Mouse (Mus musculus) embryonic facial prominence, embryonic 14.5 days (tissue): ENCODE measurements at regions not wholly inside any gene's neighbourhood (a gene's known extent, or its start where the extent isn't known, plus 50 kb on each side); places are given as distances from the start of the nearest gene placed in this dataset.

ENCODE experiments used
- ATAC-seq: fragments of 200-750 bp; cut with Nextera tagmentation; 2 replicates; pipeline ENCODE4 v1.8.0; 2017; ENCODE audit warnings: low read depth, moderate number of reproducible peaks, moderate TSS enrichment
- DNase-seq: peaks from one replicate; pipeline ENCODE4 v3.0.0-alpha.2; 2015; ENCODE audit warnings: low spot score
- H3K27ac ChIP-seq: fragments of 300-500 bp; sonication (generic); replicated peaks from 2 replicates; pipeline ENCODE4 v1.5.1; 2014; ENCODE audit warnings: low read depth, mild to moderate bottlenecking, low read length, moderate library complexity
- H3K27me3 ChIP-seq: fragments of 300-500 bp; sonication (generic); replicated peaks from 2 replicates; pipeline ENCODE4 v1.6.1; 2014; ENCODE audit warnings: low read length; ENCODE audit not compliant: control insufficient read depth, insufficient read depth
- H3K36me3 ChIP-seq: fragments of 300-500 bp; sonication (generic); 2 replicates; pipeline ENCODE4 v1.6.1; 2014; ENCODE audit warnings: low read length, mixed read lengths; ENCODE audit not compliant: control insufficient read depth, insufficient read depth
- H3K4me1 ChIP-seq: fragments of 300-500 bp; sonication (generic); 2 replicates; pipeline ENCODE4 v1.6.1; 2014; ENCODE audit warnings: antibody characterized with exemption, low read length; ENCODE audit not compliant: control insufficient read depth, insufficient read depth
- H3K4me2 ChIP-seq: fragments of 300-500 bp; sonication (generic); 2 replicates; pipeline ENCODE4 v1.6.1; 2014; ENCODE audit warnings: low read depth, mild to moderate bottlenecking, low read length, moderate library complexity, mixed read lengths
- H3K4me3 ChIP-seq: fragments of 300-500 bp; sonication (generic); 2 replicates; pipeline ENCODE4 v1.5.1; 2014; ENCODE audit warnings: low read depth, mild to moderate bottlenecking, low read length
- H3K9ac ChIP-seq: fragments of 300-500 bp; sonication (generic); 2 replicates; pipeline ENCODE4 v1.6.1; 2014; ENCODE audit warnings: low read depth, mild to moderate bottlenecking, low read length, moderate library complexity, mixed read lengths
- H3K9me3 ChIP-seq: fragments of 300-500 bp; sonication (generic); 2 replicates; pipeline ENCODE4 v1.6.1; 2016; ENCODE audit warnings: low read length; ENCODE audit not compliant: control insufficient read depth
- WGBS: fragments of 180-500 bp; shearing (Covaris S2); extraction: QIAGEN DNeasy Blood & Tissue Kit; methylation state at CpG from one replicate; pipeline ENCODE4 v1.1.7; 2014; 5-methylcytosine and 5-hydroxymethylcytosine counted together

GRCm38 (mm10) chr2:173431841-173432240, 90.5 kb upstream of the 1700021F07Rik start:
- Histone ChIP-seq H3K9me3 (no peaks in the 10 kb centered on the region), H3K4me2 (no peak overlapping the region), H3K27me3 (no peaks in the 10 kb centered on the region), H3K4me3 (no peak overlapping the region), H3K9ac (no peak overlapping the region), H3K27ac (no peak overlapping the region), H3K36me3 (no peaks in the 10 kb centered on the region), H3K4me1 (peaks cover 4% of the 10 kb centered on the region; the same call in 1 of the 2 replicates)
- WGBS = 64% methylated on average over 5 of the region's 5 CpGs
- DNase-seq (no peak), ATAC-seq (no peak)

GRCm38 (mm10) chr2:173432258-173432657, 90.1 kb upstream of the 1700021F07Rik start:
- Histone ChIP-seq H3K27me3 (no peaks in the 10 kb centered on the region), H3K36me3 (no peaks in the 10 kb centered on the region), H3K4me3 (no peak overlapping the region), H3K4me2 (no peak overlapping the region), H3K9me3 (no peaks in the 10 kb centered on the region), H3K4me1 (peaks cover 4% of the 10 kb centered on the region; the same call in 1 of the 2 replicates), H3K9ac (no peak overlapping the region), H3K27ac (no peak overlapping the region)
- WGBS = 52% methylated on average over 3 of the region's 3 CpGs
- ATAC-seq (no peak), DNase-seq (no peak)

GRCm38 (mm10) chr2:173432886-173433624, 89.3 kb upstream of the 1700021F07Rik start:
- no peak overlapping the region for H3K4me3 ChIP-seq
- H3K27ac ChIP-seq = no peak overlapping the region
- H3K9ac ChIP-seq = no peak overlapping the region
- H3K4me1 ChIP-seq = peaks cover 4% of the 10 kb centered on the region; the same call in 1 of the 2 replicates
- no peaks in the 10 kb centered on the region for H3K9me3 ChIP-seq
- H3K4me2 ChIP-seq = no peak overlapping the region
- H3K27me3 ChIP-seq = no peaks in the 10 kb centered on the region
- WGBS = 75% methylated on average over 9 of the region's 9 CpGs
- H3K36me3 ChIP-seq = no peaks in the 10 kb centered on the region
- no peak for ATAC-seq
- DNase-seq = no peak

GRCm38 (mm10) chr2:173436580-173436979, 85.8 kb upstream of the 1700021F07Rik start:
- DNase-seq (no peak), ATAC-seq (no peak)
- Histone ChIP-seq H3K4me3 (no peak overlapping the region), H3K27ac (no peak overlapping the region; the same call in 1 of the 2 replicates), H3K27me3 (no peaks in the 10 kb centered on the region), H3K9ac (no peak overlapping the region), H3K36me3 (no peaks in the 10 kb centered on the region), H3K4me1 (peaks cover 4% of the 10 kb centered on the region; the same call in 1 of the 2 replicates), H3K4me2 (no peak overlapping the region), H3K9me3 (no peaks in the 10 kb centered on the region)
- 64% methylated on average over 3 of the region's 3 CpGs for WGBS

- Histone ChIP-seq H3K4me1 (peaks cover 4% of the 10 kb centered on the region; the same call in 1 of the 2 replicates), H3K9me3 (no peaks in the 10 kb centered on the region), H3K4me3 (no peak overlapping the region), H3K9ac (no peak overlapping the region), H3K27me3 (no peaks in the 10 kb centered on the region), H3K27ac (no peak overlapping the region), H3K4me2 (no peak overlapping the region), H3K36me3 (no peaks in the 10 kb centered on the region)
- WGBS = 53% methylated on average over 9 of the region's 9 CpGs
- DNase-seq = no peak
- no peak for ATAC-seq
These were observed 83.4 kb upstream of the 1700021F07Rik start for GRCm38 (mm10) chr2:173439031-173439430.

- no peak overlapping the region for H3K9ac ChIP-seq
- DNase-seq = no peak
- H3K9me3 ChIP-seq = no peaks in the 10 kb centered on the region
- H3K4me2 ChIP-seq = no peak overlapping the region
- WGBS = 90% methylated on average over 11 of the region's 11 CpGs
- H3K27ac ChIP-seq = no peak overlapping the region
- ATAC-seq = no peak
- no peaks in the 10 kb centered on the region for H3K36me3 ChIP-seq
- no peaks in the 10 kb centered on the region for H3K27me3 ChIP-seq
- no peak overlapping the region for H3K4me3 ChIP-seq
- H3K4me1 ChIP-seq = no peaks in the 10 kb centered on the region
These were observed 80.3 kb upstream of the 1700021F07Rik start for GRCm38 (mm10) chr2:173442056-173442455.

- Histone ChIP-seq H3K4me1 (no peaks in the 10 kb centered on the region), H3K4me2 (no peak overlapping the region), H3K36me3 (no peaks in the 10 kb centered on the region), H3K4me3 (no peak overlapping the region), H3K9me3 (no peaks in the 10 kb centered on the region), H3K27me3 (no peaks in the 10 kb centered on the region), H3K9ac (no peak overlapping the region), H3K27ac (no peak overlapping the region)
- WGBS = 53% methylated on average over 10 of the region's 10 CpGs
- ATAC-seq (no peak), DNase-seq (no peak)
These were observed 79.1 kb upstream of the 1700021F07Rik start for GRCm38 (mm10) chr2:173443262-173443661.

- Histone ChIP-seq H3K36me3 (no peaks in the 10 kb centered on the region), H3K27me3 (no peaks in the 10 kb centered on the region), H3K4me2 (no peak overlapping the region), H3K9ac (no peak overlapping the region), H3K4me1 (no peaks in the 10 kb centered on the region), H3K9me3 (no peaks in the 10 kb centered on the region), H3K27ac (no peak overlapping the region), H3K4me3 (no peak overlapping the region)
- DNase-seq (no peak), ATAC-seq (no peak)
- WGBS = 80% methylated on average over 9 of the region's 9 CpGs
These were observed 78.0 kb upstream of the 1700021F07Rik start for GRCm38 (mm10) chr2:173444386-173444785.

GRCm38 (mm10) chr2:173445039-173445438, 77.3 kb upstream of the 1700021F07Rik start:
- 78% methylated on average over 3 of the region's 3 CpGs for whole genome bisulfite sequencing
- DNase-seq = no peak
- Histone ChIP-seq H3K9ac (no peak overlapping the region), H3K4me3 (no peak overlapping the region), H3K27me3 (no peaks in the 10 kb centered on the region), H3K4me1 (no peaks in the 10 kb centered on the region), H3K9me3 (no peaks in the 10 kb centered on the region), H3K36me3 (no peaks in the 10 kb centered on the region), H3K4me2 (no peak overlapping the region), H3K27ac (no peak overlapping the region)
- ATAC-seq = no peak
